In the genomic region with DNA sequence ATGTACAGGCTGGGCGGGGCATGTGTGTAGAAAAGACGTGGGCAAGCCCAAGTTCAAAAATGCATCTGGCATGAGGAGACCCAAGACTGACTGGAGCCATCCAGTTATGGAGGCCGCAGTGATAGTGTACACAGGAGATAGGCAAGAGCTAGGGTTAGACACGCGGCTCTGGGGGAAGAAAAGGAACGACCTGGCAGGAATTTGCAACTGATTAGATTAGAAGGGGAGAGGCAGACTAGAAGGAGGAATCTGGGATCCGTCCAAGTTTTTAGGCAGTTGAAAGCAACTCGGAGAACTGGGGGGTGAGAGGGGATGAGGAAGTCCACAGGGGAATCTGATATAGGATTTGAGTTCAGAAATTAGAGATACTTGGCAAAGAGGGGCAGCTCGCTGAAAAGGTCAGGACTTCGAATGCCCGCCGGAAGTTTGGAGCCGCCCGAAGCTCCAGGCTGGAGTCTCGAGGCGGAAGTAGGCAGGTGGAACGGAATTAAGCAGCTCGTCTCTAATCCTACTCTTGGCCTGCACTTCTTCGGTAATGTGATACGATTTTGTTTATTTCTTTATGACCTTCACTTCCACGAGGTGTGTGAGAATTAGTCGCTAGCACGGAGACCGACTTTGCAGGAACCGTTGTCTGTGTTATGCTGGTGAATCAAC, we compare ENCODE assay signal across 9 mouse cellular contexts. TPM values are rescaled to one million over a fixed set of nuclear protein-coding genes. Genes with fewer than 3 reads are reported as not detected.
DNase-seq lines count a peak whose midpoint lies in the region; ATAC-seq and TF ChIP-seq lines count a peak whose summit lies in the region.
"Had no signal": no experiment of that assay in that cellular context is flagged by ENCODE, and none has a peak within 500 bp of the region (broad histone marks: within the 10 kb centered on the region; RNA-seq: fewer than 3 reads in every experiment).

No protein-coding gene starts in this region.

- peak overlapping the region; percentile 19 for H3K27ac ChIP-seq in liver, adult 2 months (replicated peaks; ENCODE audit: insufficient read depth, low read depth, low read length)
- H3K27ac ChIP-seq in heart, postnatal 0 days (ENCODE audit: low read depth) = peak overlapping the region; percentile 72
- no peak overlapping the region for H3K27ac ChIP-seq in liver, embryonic 13.5 days
- H3K27ac ChIP-seq in neural tube, embryonic 15.5 days (replicated peaks) = no peak overlapping the region
- no peak overlapping the region for H3K27ac ChIP-seq in hindbrain, embryonic 10.5 days

- no peaks in the 10 kb centered on the region for H3K27me3 ChIP-seq in liver, adult 2 months (ENCODE audit: control insufficient read depth, insufficient read depth, low read length)
- no peaks in the 10 kb centered on the region for H3K27me3 ChIP-seq in heart, postnatal 0 days (ENCODE audit: control insufficient read depth, insufficient read depth, low read length)
- peaks cover 19% of the 10 kb centered on the region for H3K27me3 ChIP-seq in liver, embryonic 13.5 days
- H3K27me3 ChIP-seq in neural tube, embryonic 15.5 days (replicated peaks) = no peaks in the 10 kb centered on the region
- H3K27me3 ChIP-seq in hindbrain, embryonic 10.5 days (ENCODE audit: insufficient read depth, poor library complexity, severe bottlenecking) = no peaks in the 10 kb centered on the region
- H3K27me3 ChIP-seq: Patski had no signal

- H3K36me3 ChIP-seq in liver, adult 2 months (ENCODE audit: control insufficient read depth, insufficient read depth, low read length) = no peaks in the 10 kb centered on the region
- no peaks in the 10 kb centered on the region for H3K36me3 ChIP-seq in heart, postnatal 0 days (replicated peaks; ENCODE audit: control insufficient read depth, insufficient read depth, low read length)
- no peaks in the 10 kb centered on the region for H3K36me3 ChIP-seq in liver, embryonic 13.5 days
- no peaks in the 10 kb centered on the region for H3K36me3 ChIP-seq in neural tube, embryonic 15.5 days
- H3K36me3 ChIP-seq in hindbrain, embryonic 10.5 days = no peaks in the 10 kb centered on the region

- no peak for TF ChIP-seq POLR2A in liver, adult 2 months (IDR thresholded peaks at IDR 0.05; ENCODE audit: extremely low read depth, insufficient read depth, low read length)

- no peak for TF ChIP-seq CTCF in liver, adult 2 months (IDR thresholded peaks at IDR 0.05; ENCODE audit: low read depth, low read length)
- no peak for TF ChIP-seq CTCF in heart, postnatal 0 days (IDR thresholded peaks at IDR 0.05; ENCODE audit: low read depth)

- DNase-seq in liver, adult 2 months (ENCODE audit: extremely low read depth, low read depth, low spot score) = no peak
- DNase-seq in liver = no peak
- peak; percentile 36 for DNase-seq in heart, postnatal 0 days (ENCODE audit: low spot score)
- DNase-seq in liver, embryonic 13.5 days = no peak
- DNase-seq in yolk sac, embryonic 10.5 days (ENCODE audit: low spot score) = peak; percentile 58
- no peak for DNase-seq in hindbrain, embryonic 10.5 days (ENCODE audit: low spot score)

- 61% methylated on average over 25 of the region's 25 CpGs for WGBS in liver, adult 2 months
- WGBS in heart, postnatal 0 days = 22% methylated on average over 25 of the region's 25 CpGs
- 50% methylated on average over 25 of the region's 25 CpGs for WGBS in liver, embryonic 13.5 days (ENCODE audit: insufficient replicate concordance)
- 76% methylated on average over 25 of the region's 25 CpGs for WGBS in neural tube, embryonic 15.5 days
- WGBS in hindbrain, embryonic 10.5 days = 75% methylated on average over 25 of the region's 25 CpGs

- H3K79me2 ChIP-seq in liver, adult 2 months (ENCODE audit: control insufficient read depth, insufficient read depth, low read length) = peaks cover 5% of the 10 kb centered on the region; the same call in 1 of the 2 replicates

- peak overlapping the region; percentile 31; the same call in 1 of the 2 replicates for H3K4me3 ChIP-seq in liver, adult 2 months (ENCODE audit: insufficient read depth, low read depth, low read length)
- peak overlapping the region; percentile 39 for H3K4me3 ChIP-seq in heart, postnatal 0 days (ENCODE audit: low read depth, low read length)
- H3K4me3 ChIP-seq in liver, embryonic 13.5 days (replicated peaks) = no peak overlapping the region
- no peak overlapping the region for H3K4me3 ChIP-seq in neural tube, embryonic 15.5 days (replicated peaks)
- no peak overlapping the region for H3K4me3 ChIP-seq in hindbrain, embryonic 10.5 days

- peak overlapping the region; percentile 30; the same call in 1 of the 2 replicates for H3K9ac ChIP-seq in liver, adult 2 months (ENCODE audit: low read depth, low read length)
- H3K9ac ChIP-seq in heart, postnatal 0 days (replicated peaks; ENCODE audit: low read depth, low read length) = peak overlapping the region; percentile 40; the same call in 1 of the 2 replicates
- no peak overlapping the region for H3K9ac ChIP-seq in liver, embryonic 13.5 days
- H3K9ac ChIP-seq in neural tube, embryonic 15.5 days (replicated peaks) = no peak overlapping the region

- TF ChIP-seq EP300 in heart, postnatal 0 days (IDR thresholded peaks at IDR 0.05; ENCODE audit: low read depth) = no peak

- no peak for ATAC-seq in heart, postnatal 0 days (ENCODE audit: insufficient read depth, low read depth)
- no peak for ATAC-seq in liver, embryonic 13.5 days (ENCODE audit: low read depth)
- ATAC-seq in neural tube, embryonic 15.5 days (ENCODE audit: low FRiP score) = no peak
- no peak for ATAC-seq in inflammation-experienced regulatory T-cells, adult 6 months
- ATAC-seq: Patski had no signal

- H3K9me3 ChIP-seq in heart, postnatal 0 days (replicated peaks; ENCODE audit: control insufficient read depth, low read length) = no peaks in the 10 kb centered on the region
- H3K9me3 ChIP-seq in liver, embryonic 13.5 days (replicated peaks) = no peaks in the 10 kb centered on the region
- no peaks in the 10 kb centered on the region for H3K9me3 ChIP-seq in neural tube, embryonic 15.5 days (replicated peaks)
- 0 out of 2 replicates have a peak, but pooled peaks cover 2% of the 10 kb centered on the region for H3K9me3 ChIP-seq in hindbrain, embryonic 10.5 days

- H3K4me2 ChIP-seq in heart, postnatal 0 days (ENCODE audit: low read depth, low read length) = peak overlapping the region; percentile 59
- peak overlapping the region; percentile 28 for H3K4me2 ChIP-seq in liver, embryonic 13.5 days
- H3K4me2 ChIP-seq in neural tube, embryonic 15.5 days = no peak overlapping the region

- H3K4me1 ChIP-seq in liver, adult 2 months (ENCODE audit: control insufficient read depth, insufficient read depth, low read length) = no peaks in the 10 kb centered on the region
- H3K4me1 ChIP-seq in heart, postnatal 0 days (ENCODE audit: control insufficient read depth, insufficient read depth) = peaks cover 21% of the 10 kb centered on the region
- peaks cover 18% of the 10 kb centered on the region for H3K4me1 ChIP-seq in liver, embryonic 13.5 days (replicated peaks)
- H3K4me1 ChIP-seq in neural tube, embryonic 15.5 days = peaks cover 13% of the 10 kb centered on the region
- peaks cover 20% of the 10 kb centered on the region for H3K4me1 ChIP-seq in hindbrain, embryonic 10.5 days (replicated peaks)

RNA-seq across cellular contexts. Expression of a gene that starts 4.0 kb away (rescaled TPM):
- total RNA-seq in liver, adult 2 months (2014; rRNA removed) = 3.7 and 3.9 TPM in 2 replicates
- polyA plus RNA-seq in liver, adult 2 months (2012; rRNA removed) = 2.2 and 2.3 TPM in 2 replicates
- total RNA-seq in heart, postnatal 0 days (2014; rRNA removed; ENCODE audit: low replicate concordance) = 18.5 and 21.1 TPM in 2 replicates
- polyA plus RNA-seq in heart, postnatal 0 days (2015; fragmentation: Nextera tagmentation; extraction: Ambion mirVana) = 8.0 and 8.2 TPM in 2 replicates
- polyA plus RNA-seq in liver, embryonic 13.5 days (2015; fragmentation: Nextera tagmentation; extraction: Ambion mirVana) = 1.5 and 1.6 TPM in 2 replicates
- 5.8 and 6.1 TPM in 2 replicates for polyA plus RNA-seq in neural tube, embryonic 15.5 days (2015; fragmentation: Nextera tagmentation; extraction: Ambion mirVana)
- 10.0 and 10.1 TPM in 2 replicates for polyA plus RNA-seq in hindbrain, embryonic 10.5 days (2016; fragmentation: Nextera tagmentation; extraction: Ambion mirVana)
- under 1 TPM in 2 of 3 experiments, not detected in 1; 0.10 to 0.16 TPM for polyA plus RNA-seq in inflammation-experienced regulatory T-cells, adult 6 months (2017; shearing (Covaris generic))

Comparison
In these comparisons a context has a peak if more than half of its experiments do, and no peak if none do; other contexts are left out.
1. H3K27ac ChIP-seq: peak in liver, adult 2 months (single experiment) and heart, postnatal 0 days (single experiment); none in liver, embryonic 13.5 days (single experiment), neural tube, embryonic 15.5 days (single experiment) and hindbrain, embryonic 10.5 days (single experiment).
2. H3K4me3 ChIP-seq: peak in liver, adult 2 months (single experiment) and heart, postnatal 0 days (single experiment); none in liver, embryonic 13.5 days (single experiment), neural tube, embryonic 15.5 days (single experiment) and hindbrain, embryonic 10.5 days (single experiment).
3. H3K9ac ChIP-seq: peak in liver, adult 2 months (single experiment) and heart, postnatal 0 days (single experiment); none in liver, embryonic 13.5 days (single experiment) and neural tube, embryonic 15.5 days (single experiment).
4. DNase-seq: peak in heart, postnatal 0 days (single experiment) and yolk sac, embryonic 10.5 days (single experiment); none in liver, adult 2 months (single experiment), liver (single experiment), liver, embryonic 13.5 days (single experiment) and hindbrain, embryonic 10.5 days (single experiment).